Mouse (Mus musculus) heart, postnatal 0 days (tissue): Measurements from ENCODE around the gene Vgll4.

ENCODE experiments used
- CTCF ChIP-seq: IDR thresholded peaks from 2 replicates; pipeline ENCODE4 v1.5.1; 2016; ENCODE audit warnings: antibody characterized with exemption, control low read depth, low read depth
- EP300 ChIP-seq: IDR thresholded peaks from 2 replicates; pipeline ENCODE4 v1.6.1; 2016; ENCODE audit warnings: antibody characterized with exemption, low read depth

DNA sequence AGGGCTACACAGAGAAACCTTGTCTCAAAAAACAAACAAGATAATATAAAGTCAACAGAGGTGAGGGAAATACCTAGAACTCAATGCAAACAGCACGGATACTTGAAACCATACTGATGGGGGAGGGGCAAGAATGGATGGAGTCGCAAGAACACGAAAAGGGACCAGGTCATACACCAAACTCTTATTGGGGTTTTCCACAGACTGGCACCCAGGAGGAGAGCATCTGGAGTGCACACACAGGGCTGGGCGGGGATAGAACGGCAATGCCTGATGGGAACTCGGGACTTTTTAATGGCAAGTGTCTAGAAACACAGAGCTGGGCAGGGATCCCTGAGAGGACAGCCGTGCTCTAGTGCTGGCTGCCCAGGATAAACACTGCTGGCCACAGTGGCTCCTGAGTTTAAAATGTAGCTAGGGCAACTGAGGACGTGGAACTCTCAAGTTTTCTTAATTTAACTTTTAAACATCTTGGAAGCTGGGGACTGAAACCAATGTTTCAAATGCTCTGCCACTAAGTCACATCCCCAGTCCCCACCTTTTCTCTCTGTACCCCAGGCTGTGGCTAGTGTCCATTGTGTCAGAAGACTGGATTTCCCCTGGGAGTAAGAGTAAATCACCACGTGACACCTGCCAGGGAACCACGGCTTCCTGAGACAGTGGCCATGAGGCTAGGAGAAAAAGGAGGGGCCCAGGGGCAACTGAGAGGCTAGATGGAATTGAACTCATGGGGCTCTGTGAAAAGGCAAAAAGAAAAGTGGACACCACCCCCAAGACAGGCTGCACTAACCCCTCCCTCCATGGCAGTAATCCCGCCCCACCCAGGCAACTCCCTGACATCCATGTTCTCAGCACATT, 83.1 kb downstream of the Vgll4 start:
- no peak for TF ChIP-seq CTCF
- no peak for TF ChIP-seq EP300
